ENCODE assay signal across 12 mouse cellular contexts in genomic region chr9:91363011-91363730, GRCm38 (mm10). TPM values are rescaled to one million over a fixed set of nuclear protein-coding genes. Genes with fewer than 3 reads are reported as not detected.
A peak's percentile ranks its signal among the peaks of the same experiment; 100 is the strongest.
DNase-seq lines count a peak whose midpoint lies in the region; ATAC-seq and TF ChIP-seq lines count a peak whose summit lies in the region.
"Had no signal": no experiment of that assay in that cellular context is flagged by ENCODE, and none has a peak within 500 bp of the region (broad histone marks: within the 10 kb centered on the region; RNA-seq: fewer than 3 reads in every experiment).

No protein-coding gene starts in this region.

- no peak for TF ChIP-seq CTCF in heart, adult 2 months (IDR thresholded peaks at IDR 0.05)

- no peak for ATAC-seq in embryonic facial prominence, embryonic 12.5 days (ENCODE audit: insufficient number of reproducible peaks, insufficient read depth, low FRiP score, low TSS enrichment)
- no peak for ATAC-seq in hindbrain, embryonic 15.5 days (ENCODE audit: low FRiP score, low read depth)
- ATAC-seq in neural tube, embryonic 13.5 days (ENCODE audit: low read depth) = no peak
- no peak for ATAC-seq in frontal cortex, adult (ENCODE audit: low TSS enrichment)

- H3K4me1 ChIP-seq in heart, embryonic 10.5 days = peaks cover 24% of the 10 kb centered on the region
- H3K4me1 ChIP-seq in heart, adult 2 months (ENCODE audit: control insufficient read depth, insufficient read depth, low read length) = no peaks in the 10 kb centered on the region
- H3K4me1 ChIP-seq in embryonic facial prominence, embryonic 12.5 days = 0 out of 2 replicates have a peak, but pooled peaks cover 9% of the 10 kb centered on the region
- H3K4me1 ChIP-seq in hindbrain, embryonic 15.5 days (replicated peaks) = 0 out of 2 replicates have a peak, but pooled peaks cover 8% of the 10 kb centered on the region
- H3K4me1 ChIP-seq in neural tube, embryonic 13.5 days (replicated peaks) = no peaks in the 10 kb centered on the region; the same call in 1 of the 2 replicates

- WGBS in heart, embryonic 10.5 days = 4% methylated on average over 14 of the region's 14 CpGs
- WGBS in heart, adult 2 months = 11% methylated on average over 14 of the region's 14 CpGs
- 3% methylated on average over 14 of the region's 14 CpGs for WGBS in embryonic facial prominence, embryonic 12.5 days
- WGBS in hindbrain, embryonic 15.5 days = 3% methylated on average over 14 of the region's 14 CpGs
- 2% methylated on average over 14 of the region's 14 CpGs for WGBS in neural tube, embryonic 13.5 days

- intact Hi-C loops in heart, adult 2 months (cut with DNase I) = no loop called here

- no peaks in the 10 kb centered on the region for H3K36me3 ChIP-seq in heart, embryonic 10.5 days
- H3K36me3 ChIP-seq in heart, adult 2 months (ENCODE audit: control insufficient read depth, insufficient read depth, low read length) = no peaks in the 10 kb centered on the region
- no peaks in the 10 kb centered on the region for H3K36me3 ChIP-seq in embryonic facial prominence, embryonic 12.5 days
- no peaks in the 10 kb centered on the region for H3K36me3 ChIP-seq in hindbrain, embryonic 15.5 days
- H3K36me3 ChIP-seq in neural tube, embryonic 13.5 days = peaks cover 13% of the 10 kb centered on the region

- no peaks in the 10 kb centered on the region for H3K79me2 ChIP-seq in heart, adult 2 months (replicated peaks; ENCODE audit: control insufficient read depth, insufficient read depth, low read length)

- peaks cover 96% of the 10 kb centered on the region for H3K27me3 ChIP-seq in heart, embryonic 10.5 days (ENCODE audit: insufficient read depth, poor library complexity, severe bottlenecking)
- peaks cover 36% of the 10 kb centered on the region for H3K27me3 ChIP-seq in heart, adult 2 months (ENCODE audit: control insufficient read depth, insufficient read depth, low read length)
- H3K27me3 ChIP-seq in embryonic facial prominence, embryonic 12.5 days = peaks cover 66% of the 10 kb centered on the region
- peaks cover 12% of the 10 kb centered on the region; the same call in 1 of the 2 replicates for H3K27me3 ChIP-seq in hindbrain, embryonic 15.5 days
- H3K27me3 ChIP-seq in neural tube, embryonic 13.5 days = peaks cover 43% of the 10 kb centered on the region

- no peak overlapping the region for H3K4me2 ChIP-seq in embryonic facial prominence, embryonic 12.5 days (replicated peaks)
- H3K4me2 ChIP-seq in hindbrain, embryonic 15.5 days = peak overlapping the region; percentile 51
- H3K4me2 ChIP-seq in neural tube, embryonic 13.5 days = peak overlapping the region; percentile 57

- no peak overlapping the region for H3K27ac ChIP-seq in heart, embryonic 10.5 days
- no peak overlapping the region for H3K27ac ChIP-seq in heart, adult 2 months
- H3K27ac ChIP-seq in embryonic facial prominence, embryonic 12.5 days = no peak overlapping the region
- peak overlapping the region; percentile 96 for H3K27ac ChIP-seq in hindbrain, embryonic 15.5 days (replicated peaks)
- H3K27ac ChIP-seq in neural tube, embryonic 13.5 days (replicated peaks) = peak overlapping the region; percentile 99

- no peak for TF ChIP-seq EP300 in heart, adult 2 months (IDR thresholded peaks at IDR 0.05; ENCODE audit: insufficient read depth, low read depth, low read length)

- DNase-seq in heart, embryonic 10.5 days (ENCODE audit: low spot score) = peak; percentile 68
- no peak for DNase-seq in heart, adult 2 months
- no peak for DNase-seq in adrenal gland, postnatal 10 days
- DNase-seq in adrenal gland, adult 2 months = no peak
- DNase-seq: B cell, adult 2 months; kidney, adult 8-10 months; right cerebral cortex, adult 18-20 months had no signal

- no peaks in the 10 kb centered on the region for H3K9me3 ChIP-seq in heart, embryonic 10.5 days
- H3K9me3 ChIP-seq in embryonic facial prominence, embryonic 12.5 days = no peaks in the 10 kb centered on the region
- no peaks in the 10 kb centered on the region for H3K9me3 ChIP-seq in hindbrain, embryonic 15.5 days
- no peaks in the 10 kb centered on the region for H3K9me3 ChIP-seq in neural tube, embryonic 13.5 days

- no peak for TF ChIP-seq POLR2A in heart, adult 2 months (IDR thresholded peaks at IDR 0.05; ENCODE audit: insufficient read depth, low read depth, low read length)

- no peak overlapping the region for H3K9ac ChIP-seq in heart, adult 2 months (ENCODE audit: low read depth, low read length)
- 0 out of 2 replicates have a peak overlapping the region, but pooled peaks have one; percentile 41 for H3K9ac ChIP-seq in embryonic facial prominence, embryonic 12.5 days
- H3K9ac ChIP-seq in hindbrain, embryonic 15.5 days = peak overlapping the region; percentile 69
- peak overlapping the region; percentile 98 for H3K9ac ChIP-seq in neural tube, embryonic 13.5 days

- H3K4me3 ChIP-seq in heart, embryonic 10.5 days = no peak overlapping the region
- H3K4me3 ChIP-seq in heart, adult 2 months = no peak overlapping the region
- peak overlapping the region; percentile 34 for H3K4me3 ChIP-seq in embryonic facial prominence, embryonic 12.5 days
- H3K4me3 ChIP-seq in hindbrain, embryonic 15.5 days = peak overlapping the region; percentile 53
- peak overlapping the region; percentile 72 for H3K4me3 ChIP-seq in neural tube, embryonic 13.5 days

RNA-seq across cellular contexts. Expression of gene Zic4, which starts 1.0 kb away (rescaled TPM):
- 0.13 TPM in 1 of 2 replicates, not detected in the other for polyA plus RNA-seq in heart, embryonic 10.5 days (2016; fragmentation: Nextera tagmentation; extraction: Ambion mirVana)
- total RNA-seq in heart, adult 2 months (2021) = not detected
- not detected in 2 replicates for polyA plus RNA-seq in heart, adult 2 months (2012; rRNA removed)
- polyA plus RNA-seq in embryonic facial prominence, embryonic 12.5 days (2016; fragmentation: Nextera tagmentation; extraction: Ambion mirVana) = 5.6 and 6.0 TPM in 2 replicates
- 52.6 and 61.6 TPM in 2 replicates for polyA plus RNA-seq in hindbrain, embryonic 15.5 days (2015; fragmentation: Nextera tagmentation; extraction: Ambion mirVana)
- polyA plus RNA-seq in neural tube, embryonic 13.5 days (2015; fragmentation: Nextera tagmentation; extraction: Ambion mirVana) = 43.0 and 51.6 TPM in 2 replicates
- total RNA-seq in adrenal gland, postnatal 10 days (2021) = not detected
- total RNA-seq in adrenal gland, adult 2 months (2021) = not detected
- polyA plus RNA-seq in adrenal gland, adult 2 months (2012; rRNA removed) = not detected in 2 replicates
- polyA plus RNA-seq: gonadal fat pad, adult 2 months had no signal

RNA-seq across cellular contexts. Expression of gene Zic1, which starts 2.4 kb away (rescaled TPM):
- polyA plus RNA-seq in heart, embryonic 10.5 days (2016; fragmentation: Nextera tagmentation; extraction: Ambion mirVana) = not detected in 2 replicates
- not detected for total RNA-seq in heart, adult 2 months (2021)
- 0.08 TPM in 1 of 2 replicates, not detected in the other for polyA plus RNA-seq in heart, adult 2 months (2012; rRNA removed)
- polyA plus RNA-seq in embryonic facial prominence, embryonic 12.5 days (2016; fragmentation: Nextera tagmentation; extraction: Ambion mirVana) = 2.1 TPM in 2 replicates
- 13.5 and 14.8 TPM in 2 replicates for polyA plus RNA-seq in hindbrain, embryonic 15.5 days (2015; fragmentation: Nextera tagmentation; extraction: Ambion mirVana)
- 16.5 and 19.9 TPM in 2 replicates for polyA plus RNA-seq in neural tube, embryonic 13.5 days (2015; fragmentation: Nextera tagmentation; extraction: Ambion mirVana)
- total RNA-seq in adrenal gland, postnatal 10 days (2021) = under 1 TPM; 0.18 to 0.51 TPM
- total RNA-seq in adrenal gland, adult 2 months (2021) = not detected
- polyA plus RNA-seq in adrenal gland, adult 2 months (2012; rRNA removed) = 0.08 TPM in 1 of 2 replicates, not detected in the other
- polyA plus RNA-seq: gonadal fat pad, adult 2 months had no signal

Comparison
In these comparisons a context has a peak if more than half of its experiments do, and no peak if none do; other contexts are left out.
1. H3K27ac ChIP-seq: peak in hindbrain, embryonic 15.5 days (single experiment) and neural tube, embryonic 13.5 days (single experiment); none in heart, embryonic 10.5 days (single experiment), heart, adult 2 months (single experiment) and embryonic facial prominence, embryonic 12.5 days (single experiment).
2. H3K4me3 ChIP-seq: peak in embryonic facial prominence, embryonic 12.5 days (single experiment), hindbrain, embryonic 15.5 days (single experiment) and neural tube, embryonic 13.5 days (single experiment); none in heart, embryonic 10.5 days (single experiment) and heart, adult 2 months (single experiment).